Mouse (Mus musculus) E14TG2a.4 (cell line): ENCODE measurements around the gene Kif1b.
A peak's percentile ranks its signal among the peaks of the same experiment; 100 is the strongest.
"Not testable (repeated sequence)": the region's sequence is repeated elsewhere in the genome, so short reads cannot be mapped to it uniquely, and the experiment has no call there.

ENCODE experiments used
- H3K27me3 ChIP-seq: 2 replicates; pipeline ENCODE4 v1.6.1; 2014; ENCODE audit warnings: low read length, control low read depth; ENCODE audit not compliant: insufficient read depth
- H3K36me3 ChIP-seq: 2 replicates; pipeline ENCODE4 v1.6.1; 2014; ENCODE audit warnings: low read length, control low read depth; ENCODE audit not compliant: insufficient read depth
- H3K4me1 ChIP-seq: replicated peaks from 2 replicates; pipeline ENCODE4 v1.6.1; 2014; ENCODE audit warnings: low read depth, low read length, control low read depth
- H3K4me3 ChIP-seq: replicated peaks from 2 replicates; pipeline ENCODE4 v1.5.1; 2014; ENCODE audit warnings: mild to moderate bottlenecking, low read length
- H3K9me3 ChIP-seq: 2 replicates; pipeline ENCODE4 v1.6.1; 2014; ENCODE audit warnings: low read length, control low read depth
- CTCF ChIP-seq: conservative IDR thresholded peaks from 2 replicates; pipeline ENCODE4 v1.5.1; 2014; ENCODE audit warnings: low read length
- NANOG ChIP-seq: IDR thresholded peaks from 2 replicates; pipeline ENCODE4 v1.6.1; 2014; ENCODE audit warnings: borderline replicate concordance, low read length, mixed read lengths
- POU5F1 ChIP-seq: IDR thresholded peaks from 2 replicates; pipeline ENCODE4 v1.6.1; 2014; ENCODE audit warnings: low read length, borderline replicate concordance

Kif1b gene

GRCm38 (mm10) chr4:149215982-149216381, 91.5 kb downstream of the Kif1b start:
- Histone ChIP-seq H3K9me3 (no peaks in the 10 kb centered on the region), H3K27me3 (no peaks in the 10 kb centered on the region), H3K4me1 (peaks cover 52% of the 10 kb centered on the region), H3K36me3 (peaks cover 21% of the 10 kb centered on the region), H3K4me3 (no peak overlapping the region)
- no peak for TF ChIP-seq CTCF
- TF ChIP-seq NANOG: no peak
- TF ChIP-seq POU5F1: no peak

- H3K9me3 ChIP-seq: no peaks in the 10 kb centered on the region
- H3K4me3 ChIP-seq: no peak overlapping the region
- peaks cover 46% of the 10 kb centered on the region for H3K4me1 ChIP-seq
- H3K27me3 ChIP-seq: no peaks in the 10 kb centered on the region
- H3K36me3 ChIP-seq: peaks cover 17% of the 10 kb centered on the region
- TF ChIP-seq NANOG (no peak), POU5F1 (no peak), CTCF (no peak)
Measured at GRCm38 (mm10) chr4:149215397-149215796, 92.1 kb downstream of the Kif1b start.

GRCm38 (mm10) chr4:149214468-149214867, 93.0 kb downstream of the Kif1b start:
- not testable (repeated sequence) for H3K27me3 ChIP-seq, H3K4me3 ChIP-seq, H3K9me3 ChIP-seq
- peaks cover 19% of the 10 kb centered on the region for H3K36me3 ChIP-seq
- H3K4me1 ChIP-seq: peaks cover 37% of the 10 kb centered on the region

- Histone ChIP-seq H3K4me1 (peaks cover 28% of the 10 kb centered on the region), H3K27me3 (no peaks in the 10 kb centered on the region), H3K9me3 (no peaks in the 10 kb centered on the region), H3K4me3 (no peak overlapping the region), H3K36me3 (peaks cover 19% of the 10 kb centered on the region)
- no peak for TF ChIP-seq POU5F1
- TF ChIP-seq NANOG: no peak
- no peak for TF ChIP-seq CTCF
Measured at GRCm38 (mm10) chr4:149213466-149213865, 94.0 kb downstream of the Kif1b start.

GRCm38 (mm10) chr4:149211441-149211840, 96.1 kb downstream of the Kif1b start:
- Histone ChIP-seq H3K36me3 (peaks cover 31% of the 10 kb centered on the region), H3K4me1 (peaks cover 17% of the 10 kb centered on the region)
- peak; percentile 10; the same call in 1 of the 2 replicates for TF ChIP-seq CTCF
- H3K9me3 ChIP-seq, H3K27me3 ChIP-seq, H3K4me3 ChIP-seq: not testable (repeated sequence)

GRCm38 (mm10) chr4:149202467-149202866, 105.0 kb downstream of the Kif1b start:
- Histone ChIP-seq H3K27me3 (no peaks in the 10 kb centered on the region), H3K4me3 (no peak overlapping the region), H3K36me3 (peaks cover 48% of the 10 kb centered on the region), H3K4me1 (no peaks in the 10 kb centered on the region), H3K9me3 (no peaks in the 10 kb centered on the region)
- no peak for TF ChIP-seq POU5F1
- TF ChIP-seq NANOG: no peak
- TF ChIP-seq CTCF: no peak

GRCm38 (mm10) chr4:149201110-149201509, 106.4 kb downstream of the Kif1b start:
- no peaks in the 10 kb centered on the region for H3K4me1 ChIP-seq
- H3K27me3 ChIP-seq: no peaks in the 10 kb centered on the region
- no peaks in the 10 kb centered on the region for H3K9me3 ChIP-seq
- H3K4me3 ChIP-seq: no peak overlapping the region
- H3K36me3 ChIP-seq: peaks cover 44% of the 10 kb centered on the region
- TF ChIP-seq NANOG: no peak
- no peak for TF ChIP-seq POU5F1
- TF ChIP-seq CTCF: no peak

- peaks cover 12% of the 10 kb centered on the region for H3K4me1 ChIP-seq
- H3K27me3 ChIP-seq: no peaks in the 10 kb centered on the region
- H3K4me3 ChIP-seq: no peak overlapping the region
- H3K36me3 ChIP-seq: peaks cover 31% of the 10 kb centered on the region
- H3K9me3 ChIP-seq: no peaks in the 10 kb centered on the region
- TF ChIP-seq CTCF (no peak), NANOG (no peak), POU5F1 (no peak)
Measured at GRCm38 (mm10) chr4:149197180-149197579, 110.3 kb downstream of the Kif1b start.

- Histone ChIP-seq H3K9me3 (no peaks in the 10 kb centered on the region), H3K4me1 (peaks cover 12% of the 10 kb centered on the region), H3K27me3 (no peaks in the 10 kb centered on the region), H3K4me3 (no peak overlapping the region), H3K36me3 (peaks cover 39% of the 10 kb centered on the region)
- TF ChIP-seq NANOG (no peak), CTCF (no peak), POU5F1 (no peak)
Measured at GRCm38 (mm10) chr4:149191103-149191502, 116.4 kb downstream of the Kif1b start.
